Mouse (Mus musculus): ENCODE data around the gene Rbm20.

- TF ChIP-seq CTCF (IDR thresholded peaks at IDR 0.05; ENCODE audit: low read depth) (no peak), EP300 (optimal IDR thresholded peaks at IDR 0.05) (no peak)
These were observed 203.4 kb downstream of the Rbm20 start for GRCm38 (mm10) chr19:53880460-53880859.

All from stomach, postnatal 0 days (tissue).